Mouse (Mus musculus) lung, adult 18-20 months (tissue): ENCODE data around the gene Fancd2.

Experiments used
- DNase-seq, 2 experiments: peaks; one replicate each; pipeline ENCODE4 v3.0.0; 2022; ENCODE audit warnings: mixed read lengths in 2 of 2

The Fancd2 gene

GRCm38 (mm10) chr6:113523420-113523819 is 8.1 kb upstream of the Fancd2 start:
- no peak for DNase-seq

GRCm38 (mm10) chr6:113531840-113532404 is 440 bp downstream of the Fancd2 start:
- DNase-seq = no peak

GRCm38 (mm10) chr6:113534886-113535285 is 3.4 kb downstream of the Fancd2 start:
- DNase-seq = no peak

GRCm38 (mm10) chr6:113541610-113542009 is 10.1 kb downstream of the Fancd2 start:
- no peak for DNase-seq

- DNase-seq = no peak
Measured at GRCm38 (mm10) chr6:113543906-113544481, 12.5 kb downstream of the Fancd2 start.

GRCm38 (mm10) chr6:113559736-113560135 is 28.3 kb downstream of the Fancd2 start:
- DNase-seq = no peak

- DNase-seq = no peak
Measured at GRCm38 (mm10) chr6:113564557-113564956, 33.1 kb downstream of the Fancd2 start.

GRCm38 (mm10) chr6:113576044-113576443 is 44.6 kb downstream of the Fancd2 start:
- no peak for DNase-seq

- DNase-seq = no peak
Measured at GRCm38 (mm10) chr6:113579306-113579705, 47.8 kb downstream of the Fancd2 start.

GRCm38 (mm10) chr6:113583023-113583422 is 51.5 kb downstream of the Fancd2 start:
- no peak for DNase-seq

- no peak for DNase-seq
Measured at GRCm38 (mm10) chr6:113585065-113585464, 53.6 kb downstream of the Fancd2 start.

GRCm38 (mm10) chr6:113586466-113587183 is 55.1 kb downstream of the Fancd2 start:
- peak; percentile 14 to 31 for DNase-seq

GRCm38 (mm10) chr6:113592637-113593036 is 61.2 kb downstream of the Fancd2 start:
- DNase-seq = no peak

- DNase-seq = no peak
Measured at GRCm38 (mm10) chr6:113597945-113598344, 66.5 kb downstream of the Fancd2 start.

- no peak for DNase-seq
Measured at GRCm38 (mm10) chr6:113599833-113600232, 68.4 kb downstream of the Fancd2 start.

- DNase-seq = no peak
Measured at GRCm38 (mm10) chr6:113600543-113601139, 69.2 kb downstream of the Fancd2 start, which contains the start of gene Fancd2os. TSS of gene Fancd2os (minus strand) at chr6:113600715.

GRCm38 (mm10) chr6:113602821-113603220 is 71.3 kb downstream of the Fancd2 start:
- DNase-seq = no peak

GRCm38 (mm10) chr6:113603993-113604392 is 72.5 kb downstream of the Fancd2 start:
- peak in 1 of 2 experiments; percentile 8 for DNase-seq

- peak; percentile 86 to 89 for DNase-seq
Measured at GRCm38 (mm10) chr6:113604432-113605223, 73.1 kb downstream of the Fancd2 start, which contains the start of gene Brk1. TSS of gene Brk1 (plus strand) at chr6:113604772.

GRCm38 (mm10) chr6:113605224-113605545 is 73.7 kb downstream of the Fancd2 start:
- DNase-seq = no peak

- no peak for DNase-seq
Measured at GRCm38 (mm10) chr6:113608871-113609270, 77.4 kb downstream of the Fancd2 start.

- DNase-seq = no peak
Measured at GRCm38 (mm10) chr6:113609293-113609692, 77.8 kb downstream of the Fancd2 start.
